Mouse (Mus musculus) C2C12 (cell line): ENCODE data around the gene Pdzrn3.

ENCODE experiments used
- CTCF ChIP-seq: IDR thresholded peaks from one replicate; pipeline ENCODE4 v1.5.1; 2011; ENCODE audit not compliant: control insufficient read depth, insufficient read depth, insufficient read length
- FOSL1 ChIP-seq: IDR thresholded peaks from one replicate; pipeline ENCODE4 v1.8.0; 2011; ENCODE audit warnings: mild to moderate bottlenecking, low read length; ENCODE audit not compliant: poor library complexity, insufficient read depth, severe bottlenecking
- MAX ChIP-seq: IDR thresholded peaks from one replicate; pipeline ENCODE4 v1.6.1; 2011; ENCODE audit warnings: mild to moderate bottlenecking, control low read depth
- MYOD1 ChIP-seq: IDR thresholded peaks from one replicate; pipeline ENCODE4 v1.6.1; 2011; ENCODE audit warnings: low read depth; ENCODE audit not compliant: control insufficient read depth, insufficient read length
- USF1 ChIP-seq: IDR thresholded peaks from one replicate; pipeline ENCODE4 v1.6.1; 2011; ENCODE audit warnings: low read depth, mild to moderate bottlenecking, control low read depth, moderate library complexity

- TF ChIP-seq CTCF (no peak), MAX (no peak), MYOD1 (no peak), USF1 (no peak), FOSL1 (no peak)
Measured at GRCm38 (mm10) chr6:101275806-101276205, 101.9 kb downstream of the Pdzrn3 start.
